Mouse (Mus musculus) adrenal gland, adult 2 months (tissue): ENCODE measurements around the gene Phf19. TPM values are rescaled to one million over a fixed set of nuclear protein-coding genes. Genes with fewer than 3 reads are reported as not detected.

Experiments
- DNase-seq: peaks from one replicate; pipeline ENCODE4 v3.0.0; 2021
- polyA plus RNA-seq: library from polyadenylated mRNA; depleted of rRNA; stranded (reverse); fragments of >200 nt; gene quantifications from 2 replicates; pipeline ENCODE4 v1.2.3, GENCODE M21; 2012; rRNA removed
- total RNA-seq, 2 experiments: library from RNA; stranded (reverse); gene quantifications; 2 replicates each; pipeline ENCODE4 v1.2.3; 2021

Phf19 gene
- total and polyA plus RNA-seq, 3 experiments = 1.2 to 1.7 (median 1.5) TPM

- DNase-seq = no peak
These were observed 16.9 kb downstream of the Phf19 start for GRCm38 (mm10) chr2:34896821-34897460.

- no peak for DNase-seq
These were observed 18.2 kb downstream of the Phf19 start for GRCm38 (mm10) chr2:34895503-34896113.

GRCm38 (mm10) chr2:34893950-34894349, 19.9 kb downstream of the Phf19 start:
- no peak for DNase-seq

- no peak for DNase-seq
These were observed 29.6 kb downstream of the Phf19 start for GRCm38 (mm10) chr2:34884186-34884585.

GRCm38 (mm10) chr2:34883190-34883589, 30.6 kb downstream of the Phf19 start:
- DNase-seq = no peak

- no peak for DNase-seq
These were observed 31.1 kb downstream of the Phf19 start for GRCm38 (mm10) chr2:34882757-34883156.

- no peak for DNase-seq
These were observed 33.8 kb downstream of the Phf19 start for GRCm38 (mm10) chr2:34880054-34880453.

- no peak for DNase-seq
These were observed 38.9 kb downstream of the Phf19 start, which contains the start of gene Psmd5 for GRCm38 (mm10) chr2:34874816-34875345. Psmd5 (minus strand) TSS chr2:34874968.

GRCm38 (mm10) chr2:34874271-34874670, 39.6 kb downstream of the Phf19 start, which contains the start of gene Cutal:
Cutal (plus strand) TSS chr2:34874396.
- DNase-seq = peak; percentile 23

- peak; percentile 96 for DNase-seq
These were observed 43.0 kb downstream of the Phf19 start for GRCm38 (mm10) chr2:34870520-34871474.

GRCm38 (mm10) chr2:34869680-34870079, 44.1 kb downstream of the Phf19 start:
- peak; percentile 17 for DNase-seq

- DNase-seq = no peak
These were observed 56.1 kb downstream of the Phf19 start for GRCm38 (mm10) chr2:34857728-34858127.

GRCm38 (mm10) chr2:34855265-34855664, 58.6 kb downstream of the Phf19 start:
- DNase-seq = no peak

GRCm38 (mm10) chr2:34847702-34848101, 66.1 kb downstream of the Phf19 start:
- no peak for DNase-seq

Other genes with a start within 250 kb of the Phf19 start
- gene Gapvd1, start 158.8 kb downstream of the Phf19 start, total RNA-seq = 10 to 100 TPM; 47.7 to 64.7 TPM
- gene Gapvd1, start 158.8 kb downstream of the Phf19 start, polyA plus RNA-seq = 7.6 and 9.1 TPM in 2 replicates
- gene Hspa5, start 142.1 kb downstream of the Phf19 start, total RNA-seq = 100 to 1,000 TPM; 501 to 605 TPM
- gene Hspa5, start 142.1 kb downstream of the Phf19 start, polyA plus RNA-seq = 869 and 995 TPM in 2 replicates
- 10 to 100 TPM; 25.0 to 28.3 TPM for gene Rabepk, start 114.1 kb downstream of the Phf19 start, total RNA-seq
- gene Rabepk, start 114.1 kb downstream of the Phf19 start, polyA plus RNA-seq = 27.1 and 32.6 TPM in 2 replicates
- 10 to 100 TPM; 58.1 to 70.1 TPM for gene Fbxw2, start 87.7 kb downstream of the Phf19 start, total RNA-seq
- 29.3 and 30.9 TPM in 2 replicates for gene Fbxw2, start 87.7 kb downstream of the Phf19 start, polyA plus RNA-seq
- not detected for gene Gm34653, start 81.0 kb downstream of the Phf19 start, total RNA-seq
- not detected in 2 replicates for gene Gm34653, start 81.0 kb downstream of the Phf19 start, polyA plus RNA-seq
- gene Cutal, start 39.6 kb downstream of the Phf19 start, total RNA-seq = under 1 TPM; 0.40 to 0.48 TPM
- 2.5 TPM in 1 of 2 replicates, not detected in the other for gene Cutal, start 39.6 kb downstream of the Phf19 start, polyA plus RNA-seq
- 10 to 100 TPM; 38.0 to 44.3 TPM for gene Psmd5, start 39.1 kb downstream of the Phf19 start, total RNA-seq
- gene Psmd5, start 39.1 kb downstream of the Phf19 start, polyA plus RNA-seq = 5.9 and 6.7 TPM in 2 replicates
- 1 to 10 TPM; 3.3 to 3.7 TPM for gene Traf1, start 47.7 kb upstream of the Phf19 start, total RNA-seq
- 2.0 and 2.4 TPM in 2 replicates for gene Traf1, start 47.7 kb upstream of the Phf19 start, polyA plus RNA-seq
- gene Hc, start 147.4 kb upstream of the Phf19 start, total RNA-seq = 1 to 10 TPM in 1 of 2 experiments, not detected in 1; 1.0 TPM
- 0.03 TPM in 1 of 2 replicates, not detected in the other for gene Hc, start 147.4 kb upstream of the Phf19 start, polyA plus RNA-seq
- 1 to 10 TPM in 1 of 2 experiments, under 1 TPM in 1; 0.62 to 1.4 TPM for gene AI182371, start 187.5 kb upstream of the Phf19 start, total RNA-seq
- gene AI182371, start 187.5 kb upstream of the Phf19 start, polyA plus RNA-seq = 0.11 TPM in 1 of 2 replicates, not detected in the other
- gene Cntrl, start 195.5 kb upstream of the Phf19 start, total RNA-seq = 10 to 100 TPM; 11.6 to 14.7 TPM
- gene Cntrl, start 195.5 kb upstream of the Phf19 start, polyA plus RNA-seq = 6.0 and 7.8 TPM in 2 replicates